10 mouse cellular contexts compared by ENCODE assay signal in the genomic region with DNA sequence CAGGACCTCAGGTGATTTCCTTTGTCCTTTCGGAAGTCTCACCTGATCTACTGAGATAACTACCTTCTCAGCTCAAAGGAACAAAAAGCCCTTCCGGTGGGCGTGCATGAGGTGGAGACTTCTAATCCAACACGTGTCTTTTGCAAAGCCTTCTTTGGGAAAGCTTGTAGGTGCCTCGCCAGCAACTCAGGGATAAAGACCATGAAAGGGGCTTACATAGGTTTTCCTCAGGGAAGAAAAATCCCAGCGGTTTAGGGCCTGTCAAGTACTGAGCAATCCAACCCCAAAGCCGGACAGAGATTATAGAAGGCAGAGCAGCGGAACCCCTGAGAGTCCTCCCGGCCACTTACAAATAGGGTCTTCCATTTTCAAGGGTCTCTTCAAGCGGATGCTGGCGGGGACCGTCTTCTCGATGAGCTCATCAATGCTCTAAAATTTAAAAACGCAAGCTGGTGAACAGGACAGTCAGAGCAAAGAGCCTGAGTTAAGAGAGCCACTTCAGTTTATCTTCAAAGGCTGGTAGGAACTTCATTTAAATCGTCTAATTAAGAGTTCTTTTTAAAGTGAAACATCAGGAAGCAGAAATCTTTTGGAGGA. TPM values are rescaled to one million over a fixed set of nuclear protein-coding genes. Genes with fewer than 3 reads are reported as not detected.
DNase-seq lines count a peak whose midpoint lies in the region; ATAC-seq and TF ChIP-seq lines count a peak whose summit lies in the region.
"Had no signal": no experiment of that assay in that cellular context is flagged by ENCODE, and none has a peak within 500 bp of the region (broad histone marks: within the 10 kb centered on the region; RNA-seq: fewer than 3 reads in every experiment).

No protein-coding gene starts in this region.

- H3K4me1 ChIP-seq in lung, postnatal 0 days (ENCODE audit: insufficient read depth, low read depth, low read length) = no peaks in the 10 kb centered on the region; the same call in none of the 2 replicates
- no peaks in the 10 kb centered on the region for H3K4me1 ChIP-seq in forebrain, postnatal 0 days (ENCODE audit: insufficient read depth)
- H3K4me1 ChIP-seq in liver, embryonic 14.5 days (replicated peaks; ENCODE audit: control insufficient read depth in 2 of 2, insufficient read depth in 2 of 2, low read length in 1 of 2) = 0 out of 4 replicates have a peak, but pooled peaks cover 0 to 2% of the 10 kb centered on the region in 2 experiments
- H3K4me1 ChIP-seq in stomach, postnatal 0 days (replicated peaks; ENCODE audit: control insufficient read depth, insufficient read depth) = no peaks in the 10 kb centered on the region

- TF ChIP-seq CTCF in lung, postnatal 0 days (IDR thresholded peaks at IDR 0.05) = no peak
- no peak for TF ChIP-seq CTCF in forebrain, postnatal 0 days (IDR thresholded peaks at IDR 0.05; ENCODE audit: low read depth)
- no peak for TF ChIP-seq CTCF in liver, embryonic 14.5 days (IDR thresholded peaks at IDR 0.05; ENCODE audit: low read depth)
- no peak for TF ChIP-seq CTCF in stomach, postnatal 0 days (IDR thresholded peaks at IDR 0.05; ENCODE audit: low read depth)

- H3K9ac ChIP-seq in lung, postnatal 0 days (replicated peaks; ENCODE audit: low read depth) = no peak overlapping the region
- peak overlapping the region; percentile 28; the same call in 1 of the 2 replicates for H3K9ac ChIP-seq in forebrain, postnatal 0 days
- H3K9ac ChIP-seq in liver, embryonic 14.5 days (replicated peaks) = no peak overlapping the region
- no peak overlapping the region for H3K9ac ChIP-seq in stomach, postnatal 0 days (ENCODE audit: low read length)

- no peak for ATAC-seq in lung, postnatal 0 days
- no peak for ATAC-seq in forebrain, postnatal 0 days
- no peak for ATAC-seq in liver, embryonic 14.5 days (ENCODE audit: insufficient read depth)
- no peak for ATAC-seq in stomach, postnatal 0 days (ENCODE audit: low FRiP score, low TSS enrichment)
- ATAC-seq in CD4-positive, CD25-positive, alpha-beta regulatory T cell, adult 4 months = no peak

- H3K9me3 ChIP-seq in lung, postnatal 0 days (ENCODE audit: low read length) = no peaks in the 10 kb centered on the region
- 0 out of 2 replicates have a peak, but pooled peaks cover 6% of the 10 kb centered on the region for H3K9me3 ChIP-seq in forebrain, postnatal 0 days (ENCODE audit: low read length)
- no peaks in the 10 kb centered on the region for H3K9me3 ChIP-seq in liver, embryonic 14.5 days (ENCODE audit: control insufficient read depth, low read length)
- H3K9me3 ChIP-seq in stomach, postnatal 0 days (ENCODE audit: control insufficient read depth, low read length) = no peaks in the 10 kb centered on the region

- 0 out of 2 replicates have a peak, but pooled peaks cover 25% of the 10 kb centered on the region for H3K27me3 ChIP-seq in lung, postnatal 0 days (replicated peaks; ENCODE audit: insufficient read depth, low read length)
- peaks cover 5% of the 10 kb centered on the region; the same call in 1 of the 2 replicates for H3K27me3 ChIP-seq in forebrain, postnatal 0 days (ENCODE audit: insufficient read depth, low read length)
- peaks cover 30% of the 10 kb centered on the region for H3K27me3 ChIP-seq in liver, embryonic 14.5 days (ENCODE audit: control insufficient read depth, insufficient read depth, low read length)
- no peaks in the 10 kb centered on the region for H3K27me3 ChIP-seq in stomach, postnatal 0 days (ENCODE audit: control insufficient read depth, insufficient read depth, low read length)

- H3K36me3 ChIP-seq in lung, postnatal 0 days (ENCODE audit: insufficient read depth, low read length) = no peaks in the 10 kb centered on the region
- H3K36me3 ChIP-seq in forebrain, postnatal 0 days (ENCODE audit: insufficient read depth) = no peaks in the 10 kb centered on the region
- H3K36me3 ChIP-seq in liver, embryonic 14.5 days (replicated peaks; ENCODE audit: control insufficient read depth, insufficient read depth, low read depth) = no peaks in the 10 kb centered on the region
- H3K36me3 ChIP-seq in stomach, postnatal 0 days (ENCODE audit: control insufficient read depth, insufficient read depth, low read length) = no peaks in the 10 kb centered on the region

- H3K4me3 ChIP-seq in lung, postnatal 0 days (ENCODE audit: low read depth, low read length) = peak overlapping the region; percentile 46
- peak overlapping the region; percentile 57 for H3K4me3 ChIP-seq in forebrain, postnatal 0 days (ENCODE audit: low read depth, low read length)
- H3K4me3 ChIP-seq in liver, embryonic 14.5 days (ENCODE audit: insufficient read depth in 1 of 2, low read depth in 2 of 2, low read length in 2 of 2) = peak overlapping the region; percentile 35 to 52; a peak in 3 of 4 replicates
- H3K4me3 ChIP-seq in stomach, postnatal 0 days (ENCODE audit: low read depth, low read length) = peak overlapping the region; percentile 57

- DNase-seq in lung, postnatal 0 days (ENCODE audit: low spot score) = no peak
- DNase-seq in lung, adult 18-20 months = no peak
- no peak for DNase-seq in forebrain, postnatal 0 days
- DNase-seq in liver, embryonic 14.5 days (ENCODE audit: low read depth in 3 of 3, low spot score in 3 of 3) = no peak
- DNase-seq in stomach, postnatal 0 days (ENCODE audit: low spot score) = no peak
- DNase-seq in left cerebral cortex, adult 11 months (ENCODE audit: low spot score) = no peak
- no peak for DNase-seq in spleen, postnatal 14 days (ENCODE audit: low spot score in 2 of 2)

- H3K4me2 ChIP-seq in lung, postnatal 0 days (replicated peaks; ENCODE audit: low read depth, low read length) = peak overlapping the region; percentile 75
- peak overlapping the region; percentile 99 for H3K4me2 ChIP-seq in forebrain, postnatal 0 days (ENCODE audit: low read depth)
- H3K4me2 ChIP-seq in liver, embryonic 14.5 days (ENCODE audit: low read depth) = peak overlapping the region; percentile 46
- H3K4me2 ChIP-seq in stomach, postnatal 0 days (replicated peaks; ENCODE audit: low read depth) = peak overlapping the region; percentile 100

- TF ChIP-seq EP300 in lung, postnatal 0 days (IDR thresholded peaks at IDR 0.05) = no peak
- TF ChIP-seq EP300 in liver, embryonic 14.5 days (IDR thresholded peaks at IDR 0.05; ENCODE audit: low read depth) = no peak
- no peak for TF ChIP-seq EP300 in stomach, postnatal 0 days (optimal IDR thresholded peaks at IDR 0.05)

- no peak overlapping the region for H3K27ac ChIP-seq in lung, postnatal 0 days (ENCODE audit: low read length)
- H3K27ac ChIP-seq in forebrain, postnatal 0 days (ENCODE audit: low read depth, low read length) = no peak overlapping the region
- H3K27ac ChIP-seq in liver, embryonic 14.5 days = no peak overlapping the region
- H3K27ac ChIP-seq in stomach, postnatal 0 days (replicated peaks) = no peak overlapping the region

- WGBS in lung, postnatal 0 days = 6% methylated on average over 15 of the region's 15 CpGs
- 5% methylated on average over 15 of the region's 15 CpGs for WGBS in forebrain, postnatal 0 days
- WGBS in liver, embryonic 14.5 days (ENCODE audit: insufficient replicate concordance) = 6% methylated on average over 15 of the region's 15 CpGs
- WGBS in stomach, postnatal 0 days = 10% methylated on average over 15 of the region's 15 CpGs

RNA-seq across cellular contexts. Expression of a gene that starts 1.1 kb away (rescaled TPM):
- polyA plus RNA-seq in lung, postnatal 0 days (2015; fragmentation: Nextera tagmentation; extraction: Ambion mirVana) = 0.07 and 0.10 TPM in 2 replicates
- 10.5 and 12.7 TPM in 2 replicates for total RNA-seq in forebrain, postnatal 0 days (2014; rRNA removed)
- 6.0 and 8.2 TPM in 2 replicates for polyA plus RNA-seq in forebrain, postnatal 0 days (2015; fragmentation: Nextera tagmentation; extraction: Ambion mirVana)
- polyA plus RNA-seq in liver, embryonic 14.5 days (2012; rRNA removed) = 19.2 and 24.6 TPM in 2 replicates
- 15.7 and 20.8 TPM in 2 replicates for polyA plus RNA-seq in liver, embryonic 14.5 days (2014; fragmentation: Nextera tagmentation; extraction: Ambion mirVana)
- polyA plus RNA-seq in stomach, postnatal 0 days (2015; fragmentation: Nextera tagmentation; extraction: Ambion mirVana) = 18.3 and 19.0 TPM in 2 replicates
- polyA plus RNA-seq in CD4-positive, CD25-positive, alpha-beta regulatory T cell, adult 4 months (2017; shearing (Covaris generic)) = under 1 TPM in 1 of 2 experiments, not detected in 1; 0.15 TPM

RNA-seq across cellular contexts. Expression of a gene that starts 58.6 kb away (rescaled TPM):
- not detected in 2 replicates for polyA plus RNA-seq in lung, postnatal 0 days (2015; fragmentation: Nextera tagmentation; extraction: Ambion mirVana)
- not detected in 2 replicates for total RNA-seq in forebrain, postnatal 0 days (2014; rRNA removed)
- polyA plus RNA-seq in forebrain, postnatal 0 days (2015; fragmentation: Nextera tagmentation; extraction: Ambion mirVana) = not detected in 2 replicates
- 0.65 and 0.86 TPM in 2 replicates for polyA plus RNA-seq in liver, embryonic 14.5 days (2012; rRNA removed)
- 1.5 and 2.3 TPM in 2 replicates for polyA plus RNA-seq in liver, embryonic 14.5 days (2014; fragmentation: Nextera tagmentation; extraction: Ambion mirVana)
- polyA plus RNA-seq in stomach, postnatal 0 days (2015; fragmentation: Nextera tagmentation; extraction: Ambion mirVana) = 0.18 and 0.25 TPM in 2 replicates
- not detected for polyA plus RNA-seq in CD4-positive, CD25-positive, alpha-beta regulatory T cell, adult 4 months (2017; shearing (Covaris generic))
- total RNA-seq: adrenal gland, adult 8-10 months had no signal
- polyA plus RNA-seq: testis, adult 2 months had no signal

Comparison
In these comparisons a context has a peak if more than half of its experiments do, and no peak if none do; other contexts are left out.
1. H3K4me2 ChIP-seq: peak in every context shown above with its lines; median percentile 100 in stomach, postnatal 0 days; 99 in forebrain, postnatal 0 days; 75 in lung, postnatal 0 days; 46 in liver, embryonic 14.5 days.